Mouse (Mus musculus) stomach, embryonic 14.5 days (tissue): ENCODE results near the gene Zic1. TPM values are rescaled to one million over a fixed set of nuclear protein-coding genes. Genes with fewer than 3 reads are reported as not detected.

Experiments used
- ATAC-seq: fragments of 200-750 bp; cut with Nextera tagmentation; 2 replicates; pipeline ENCODE4 v1.8.0; 2017; ENCODE audit warnings: low read depth, moderate TSS enrichment; ENCODE audit not compliant: insufficient number of reproducible peaks, insufficient read depth, low FRiP score
- H3K27ac ChIP-seq: fragments of 300-500 bp; sonication (generic); 2 replicates; pipeline ENCODE4 v1.5.1; 2014; ENCODE audit warnings: mild to moderate bottlenecking, low read length, moderate library complexity, mixed read lengths
- H3K27me3 ChIP-seq: fragments of 300-500 bp; sonication (generic); 2 replicates; pipeline ENCODE4 v1.6.1; 2014; ENCODE audit warnings: low read length, control low read depth, mixed read lengths; ENCODE audit not compliant: control insufficient read depth, insufficient read depth
- H3K36me3 ChIP-seq: fragments of 300-500 bp; sonication (generic); 2 replicates; pipeline ENCODE4 v1.6.1; 2014; ENCODE audit warnings: mild to moderate bottlenecking, control low read depth, low read length, moderate library complexity, mixed read lengths; ENCODE audit not compliant: control insufficient read depth, insufficient read depth
- H3K4me1 ChIP-seq: fragments of 300-500 bp; sonication (generic); 2 replicates; pipeline ENCODE4 v1.6.1; 2014; ENCODE audit warnings: low read length, control low read depth, mixed read lengths; ENCODE audit not compliant: control insufficient read depth, insufficient read depth
- H3K4me2 ChIP-seq: fragments of 300-500 bp; sonication (generic); replicated peaks from 2 replicates; pipeline ENCODE4 v1.6.1; 2014; ENCODE audit warnings: low read depth, low read length, control low read depth
- H3K4me3 ChIP-seq: fragments of 300-500 bp; sonication (generic); 2 replicates; pipeline ENCODE4 v1.5.1; 2014; ENCODE audit warnings: low read depth, low read length, control low read depth
- H3K9ac ChIP-seq: fragments of 300-500 bp; sonication (generic); replicated peaks from 2 replicates; pipeline ENCODE4 v1.6.1; 2014; ENCODE audit warnings: low read depth, mild to moderate bottlenecking, control low read depth, low read length, moderate library complexity, mixed read lengths
- H3K9me3 ChIP-seq: fragments of 300-500 bp; sonication (generic); 2 replicates; pipeline ENCODE4 v1.6.1; 2016; ENCODE audit warnings: low read depth, low read length, control low read depth; ENCODE audit not compliant: control insufficient read depth
- WGBS: fragments of 180-500 bp; shearing (Covaris S2); extraction: QIAGEN DNeasy Blood & Tissue Kit; methylation state at CpG from one replicate; pipeline ENCODE4 v1.1.7; 2014; 5-methylcytosine and 5-hydroxymethylcytosine counted together
- polyA plus RNA-seq: library from polyadenylated mRNA; unstranded; fragments of >200 nt; fragmentation: Nextera tagmentation; extraction: Ambion mirVana; gene quantifications from 2 replicates; pipeline ENCODE4 v1.2.1, GENCODE M21; 2014

The Zic1 gene
- polyA plus RNA-seq, 1 experiment from 2014 or later: not detected

DNA sequence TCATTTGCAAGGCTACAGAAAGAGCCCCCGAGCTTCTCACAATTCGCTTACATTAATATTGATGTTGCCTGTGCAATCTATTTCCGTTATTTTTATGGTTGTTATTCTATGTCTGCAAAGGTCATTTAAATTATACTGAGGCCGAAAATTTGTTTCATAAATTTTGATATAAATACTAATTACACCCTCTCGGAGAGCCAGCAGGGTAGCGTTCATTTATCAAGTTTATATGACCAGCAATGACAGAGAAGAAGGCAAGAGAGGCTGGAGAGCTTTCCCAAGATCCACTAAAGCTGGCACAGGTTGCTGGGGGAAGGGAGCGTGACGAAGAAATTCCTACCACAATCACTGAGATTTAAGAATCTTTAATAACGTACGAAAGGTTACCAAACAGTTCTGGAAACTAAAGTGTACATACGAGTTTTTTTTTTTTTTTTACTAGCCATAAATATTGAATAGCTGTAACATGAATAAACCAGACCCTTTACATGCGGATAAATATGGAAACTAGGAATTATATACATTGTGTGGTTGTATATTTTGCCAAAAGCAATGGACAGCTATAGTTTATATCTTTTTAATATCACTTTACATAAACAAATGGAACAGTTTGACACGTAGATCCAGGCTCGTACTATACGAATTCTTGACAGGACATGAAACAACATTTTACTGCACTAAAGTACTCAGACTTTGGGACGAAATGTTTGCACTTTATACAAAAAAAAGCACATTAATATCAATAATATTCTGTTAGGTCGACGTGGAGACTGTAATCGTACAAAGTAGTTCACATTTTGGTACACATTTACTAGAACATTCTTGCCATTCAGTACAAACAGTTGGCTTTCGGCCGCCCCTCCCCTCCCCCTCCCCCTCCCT lies 5.2 kb downstream of the Zic1 start:
- H3K36me3 ChIP-seq: no peaks in the 10 kb centered on the region
- H3K4me1 ChIP-seq: 0 out of 2 replicates have a peak, but pooled peaks cover 4% of the 10 kb centered on the region
- H3K27ac ChIP-seq: no peak overlapping the region
- peaks cover 59% of the 10 kb centered on the region for H3K27me3 ChIP-seq
- no peaks in the 10 kb centered on the region for H3K9me3 ChIP-seq
- WGBS: 3% methylated on average over 21 of the region's 21 CpGs
- no peak overlapping the region for H3K9ac ChIP-seq
- ATAC-seq: no peak
- no peak overlapping the region for H3K4me2 ChIP-seq
- no peak overlapping the region for H3K4me3 ChIP-seq

DNA sequence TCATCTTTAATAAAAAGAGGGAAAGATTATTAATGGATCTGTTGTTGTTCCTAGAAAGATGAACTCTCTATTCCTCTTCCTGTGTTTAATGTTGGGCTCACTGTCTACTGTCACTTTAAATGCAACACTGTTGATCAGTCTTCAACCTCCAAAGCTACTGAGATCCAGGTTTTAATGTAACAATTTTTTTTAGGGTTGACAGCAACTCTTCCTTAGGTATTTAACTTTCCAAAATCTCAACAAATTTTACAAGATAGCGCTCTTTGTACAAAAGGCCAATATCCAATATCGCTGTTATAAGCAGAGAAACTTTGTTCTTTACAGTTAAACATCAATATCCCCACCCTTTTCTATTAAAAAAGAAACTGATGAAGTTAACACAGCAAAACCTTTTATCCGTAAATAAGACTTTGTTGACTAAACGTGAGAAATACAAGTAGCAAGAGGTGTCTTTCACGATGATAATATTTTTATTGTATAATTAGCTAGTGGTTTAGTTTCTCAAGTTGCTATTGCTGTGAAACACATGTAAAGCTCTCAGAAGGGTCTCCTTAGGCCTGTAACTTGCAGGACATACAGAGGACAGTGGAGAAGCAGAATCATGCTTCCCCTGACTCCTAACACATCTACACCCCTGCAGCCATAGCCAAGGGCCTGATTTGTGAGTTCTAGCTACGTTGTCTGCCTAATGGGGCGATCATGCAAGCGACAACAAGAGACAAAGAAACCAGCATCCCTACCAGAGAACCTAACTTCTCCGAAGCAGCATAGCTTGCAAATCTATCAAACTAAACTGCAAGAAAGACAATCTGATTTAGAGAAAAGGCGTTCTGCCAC lies 6.5 kb downstream of the Zic1 start:
- Histone ChIP-seq H3K4me3 (no peak overlapping the region), H3K9me3 (no peaks in the 10 kb centered on the region), H3K4me1 (no peaks in the 10 kb centered on the region), H3K27ac (no peak overlapping the region), H3K36me3 (no peaks in the 10 kb centered on the region), H3K4me2 (no peak overlapping the region), H3K27me3 (peaks cover 61% of the 10 kb centered on the region), H3K9ac (no peak overlapping the region)
- ATAC-seq: no peak
- 11% methylated on average over 10 of the region's 10 CpGs for WGBS

DNA sequence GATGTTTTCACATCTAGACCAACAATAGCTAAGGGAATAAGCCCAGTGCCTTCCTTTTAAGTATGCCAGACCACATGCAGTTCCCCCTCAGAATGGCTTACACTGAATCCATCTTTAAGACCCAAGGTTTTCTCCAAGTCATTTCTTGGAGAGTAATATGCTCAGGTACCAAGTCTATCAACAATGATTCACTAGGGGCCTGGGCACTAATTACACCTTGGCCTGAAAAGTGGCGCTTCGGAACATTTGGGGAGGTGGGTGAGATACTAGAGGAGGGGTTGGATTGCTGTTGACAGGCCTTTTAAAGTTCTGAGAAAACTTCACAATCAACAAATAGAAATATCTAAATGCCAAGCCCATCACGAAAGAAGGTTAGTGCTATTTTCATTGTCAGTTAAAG lies 8.3 kb downstream of the Zic1 start:
- 5% methylated on average over 3 of the region's 3 CpGs for WGBS

DNA sequence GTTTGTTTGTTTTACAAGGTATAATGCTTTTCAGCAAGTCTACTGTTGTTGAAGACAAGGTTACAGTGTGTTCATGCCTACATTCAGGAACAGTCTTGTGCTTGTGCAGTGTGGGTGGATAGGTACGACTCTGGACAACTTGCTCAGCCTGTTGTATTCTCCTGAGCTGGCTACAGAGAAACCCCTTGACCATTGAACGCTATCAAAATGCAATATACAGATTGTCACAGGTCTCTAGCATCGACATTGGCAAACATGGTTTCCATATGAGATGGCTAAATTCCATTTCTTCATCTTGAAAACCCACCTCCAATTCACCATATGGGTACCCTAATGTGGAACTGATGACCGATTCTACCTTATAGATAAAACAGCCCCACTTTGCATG lies 9.3 kb downstream of the Zic1 start:
- no peaks in the 10 kb centered on the region for H3K36me3 ChIP-seq
- no peak overlapping the region for H3K4me2 ChIP-seq
- ATAC-seq: no peak
- peaks cover 64% of the 10 kb centered on the region for H3K27me3 ChIP-seq
- H3K9ac ChIP-seq: no peak overlapping the region
- WGBS: 13% methylated on average over 4 of the region's 4 CpGs
- no peak overlapping the region for H3K27ac ChIP-seq
- no peaks in the 10 kb centered on the region for H3K9me3 ChIP-seq
- no peaks in the 10 kb centered on the region for H3K4me1 ChIP-seq
- no peak overlapping the region for H3K4me3 ChIP-seq

More for the DNA sequence above, 8.3 kb downstream of the Zic1 start:
- Histone ChIP-seq H3K4me3 (no peak overlapping the region), H3K27me3 (peaks cover 65% of the 10 kb centered on the region), H3K4me2 (no peak overlapping the region), H3K4me1 (no peaks in the 10 kb centered on the region), H3K27ac (no peak overlapping the region), H3K9ac (no peak overlapping the region), H3K36me3 (no peaks in the 10 kb centered on the region), H3K9me3 (no peaks in the 10 kb centered on the region)
- no peak for ATAC-seq

DNA sequence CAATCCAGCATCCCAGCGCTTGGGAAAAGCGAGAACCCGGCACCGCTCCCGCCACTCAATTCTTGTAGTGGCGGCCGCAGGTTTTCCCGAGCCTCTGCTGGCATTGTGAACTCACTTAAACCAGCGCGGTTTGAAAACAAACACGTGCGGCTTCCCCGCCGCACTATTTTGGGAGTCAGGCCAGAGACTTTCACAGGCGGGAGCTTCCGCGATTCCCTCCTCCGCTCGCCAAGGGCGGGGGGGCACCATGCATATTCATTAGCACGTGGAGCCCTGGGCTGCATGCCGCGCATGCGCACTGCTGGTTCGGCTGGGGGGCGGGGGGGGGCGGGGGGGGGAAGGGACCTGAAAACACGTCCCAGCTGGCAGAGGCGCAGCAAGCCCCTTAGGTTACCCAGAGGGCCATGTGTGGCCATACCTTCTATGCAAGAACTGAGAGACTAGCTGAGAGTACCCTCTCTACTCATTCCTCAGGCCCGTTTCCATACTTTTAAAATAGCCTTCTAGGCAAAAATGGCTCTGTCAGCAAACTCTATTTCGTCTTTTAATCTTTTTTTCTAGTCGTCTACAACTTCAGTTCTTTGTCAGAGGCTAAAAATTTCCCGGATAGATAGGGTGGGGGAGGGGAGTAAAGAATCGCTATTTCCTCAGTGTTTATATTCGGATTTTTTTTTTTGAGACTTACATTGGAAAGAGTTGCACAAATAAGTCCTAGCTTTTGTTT lies 9.8 kb downstream of the Zic1 start:
- H3K9me3 ChIP-seq: no peaks in the 10 kb centered on the region
- no peak overlapping the region for H3K4me3 ChIP-seq
- under 1% methylated on average over 35 of the region's 35 CpGs for WGBS
- H3K27me3 ChIP-seq: peaks cover 69% of the 10 kb centered on the region
- no peak overlapping the region for H3K27ac ChIP-seq
- no peak overlapping the region for H3K9ac ChIP-seq
- peak overlapping the region; percentile 23; the same call in 1 of the 2 replicates for H3K4me2 ChIP-seq
- peak; percentile 56 for ATAC-seq
- no peaks in the 10 kb centered on the region for H3K36me3 ChIP-seq
- no peaks in the 10 kb centered on the region for H3K4me1 ChIP-seq

DNA sequence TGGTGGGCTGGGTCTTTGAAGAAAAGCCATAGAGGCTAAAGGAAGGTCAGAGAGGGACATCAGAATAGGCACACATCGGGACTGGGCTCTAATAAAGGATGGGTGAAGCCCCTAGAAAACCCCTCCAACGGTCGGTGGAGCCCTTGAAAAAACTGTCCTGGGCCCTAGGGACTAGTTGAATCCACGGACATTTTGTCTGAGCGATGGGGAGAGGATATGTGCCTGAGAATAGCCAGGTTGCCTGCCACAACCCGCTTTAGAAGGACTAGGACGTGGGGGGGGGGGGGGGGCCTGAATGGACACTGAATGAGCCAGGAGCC lies 10.4 kb downstream of the Zic1 start:
- ATAC-seq: no peak
- Histone ChIP-seq H3K27me3 (peaks cover 74% of the 10 kb centered on the region), H3K9me3 (no peaks in the 10 kb centered on the region), H3K27ac (no peak overlapping the region), H3K9ac (no peak overlapping the region), H3K4me3 (no peak overlapping the region), H3K4me2 (peak overlapping the region; percentile 23; the same call in 1 of the 2 replicates), H3K36me3 (no peaks in the 10 kb centered on the region), H3K4me1 (no peaks in the 10 kb centered on the region)
- 0% methylated on average over 7 of the region's 7 CpGs for WGBS

- no peaks in the 10 kb centered on the region for H3K9me3 ChIP-seq
- H3K4me2 ChIP-seq: no peak overlapping the region
- H3K27ac ChIP-seq: no peak overlapping the region
- no peak for ATAC-seq
- H3K4me1 ChIP-seq: no peaks in the 10 kb centered on the region
- H3K27me3 ChIP-seq: peaks cover 75% of the 10 kb centered on the region
- WGBS: 3% methylated on average over 22 of the region's 22 CpGs
- H3K9ac ChIP-seq: no peak overlapping the region
- H3K4me3 ChIP-seq: no peak overlapping the region
- H3K36me3 ChIP-seq: no peaks in the 10 kb centered on the region
Measured at GRCm38 (mm10) chr9:91354434-91355269, 11.0 kb downstream of the Zic1 start.
